Mouse (Mus musculus): ENCODE measurements at regions not wholly inside any gene's neighbourhood (a gene's known extent, or its start where the extent isn't known, plus 50 kb on each side); places are given as distances from the start of the nearest gene placed in this dataset.

DNA sequence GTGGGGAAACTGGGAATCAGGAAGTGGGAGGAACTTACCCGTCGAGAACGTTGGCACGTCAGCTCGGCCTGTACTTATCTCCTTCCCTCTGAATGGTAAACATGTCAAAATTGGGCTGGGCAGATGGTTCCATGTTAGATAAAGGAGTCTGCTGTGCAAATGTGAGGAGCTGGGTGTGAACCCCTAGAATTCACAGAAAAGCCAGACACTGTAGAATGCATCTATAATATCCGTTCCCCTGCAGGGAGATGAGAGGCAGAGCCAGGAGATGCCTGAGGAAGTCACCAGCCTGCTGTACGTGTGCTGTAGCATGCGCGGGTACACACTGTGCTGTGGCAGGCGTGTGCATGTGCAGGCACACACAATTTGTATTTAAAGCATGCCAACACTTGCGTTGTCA, 381.0 kb downstream of the Matn1 start:
- H3K27me3 ChIP-seq (replicated peaks), result no peaks in the 10 kb centered on the region
- no peaks in the 10 kb centered on the region for H3K4me1 ChIP-seq
- H3K27ac ChIP-seq, result no peak overlapping the region
- H3K4me2 ChIP-seq, result no peak overlapping the region
- H3K9me3 ChIP-seq, result no peaks in the 10 kb centered on the region
- H3K4me3 ChIP-seq, result no peak overlapping the region
- 88% methylated on average over 11 of the region's 11 CpGs for WGBS
- ATAC-seq (replicated peaks), result no peak
- H3K9ac ChIP-seq, result no peak overlapping the region
- H3K36me3 ChIP-seq (replicated peaks), result no peaks in the 10 kb centered on the region

GRCm38 (mm10) chr4:131325609-131326008, 381.4 kb downstream of the Matn1 start:
- H3K9ac ChIP-seq, result no peak overlapping the region
- no peak overlapping the region for H3K27ac ChIP-seq
- H3K9me3 ChIP-seq, result no peaks in the 10 kb centered on the region
- H3K4me2 ChIP-seq, result no peak overlapping the region
- no peak overlapping the region for H3K4me3 ChIP-seq
- no peaks in the 10 kb centered on the region for H3K27me3 ChIP-seq (replicated peaks)
- 91% methylated on average over 3 of the region's 3 CpGs for WGBS
- no peaks in the 10 kb centered on the region for H3K4me1 ChIP-seq
- no peak for ATAC-seq (replicated peaks)
- no peaks in the 10 kb centered on the region for H3K36me3 ChIP-seq (replicated peaks)

DNA sequence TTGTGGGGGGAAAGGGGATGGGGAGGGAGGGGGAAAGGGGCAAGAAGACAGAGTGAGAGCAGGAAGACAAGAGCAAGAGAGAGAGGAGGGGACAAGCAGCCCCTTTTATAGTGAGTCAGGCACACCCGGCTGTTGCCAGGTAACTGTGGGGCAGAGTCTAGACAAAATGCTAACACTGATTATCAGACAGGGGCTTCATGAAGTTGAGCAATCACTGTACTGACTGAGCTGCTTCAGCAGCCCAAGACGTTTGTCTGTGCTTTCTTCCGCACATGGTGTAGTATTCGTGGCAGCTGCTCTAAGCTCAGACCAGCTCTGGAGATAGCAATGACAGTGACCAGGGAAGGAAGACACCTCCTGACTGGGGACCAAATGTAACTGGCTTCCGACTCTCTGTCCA, 385.2 kb downstream of the Matn1 start:
- Histone ChIP-seq H3K36me3 (replicated peaks) (no peaks in the 10 kb centered on the region), H3K4me2 (no peak overlapping the region), H3K27ac (no peak overlapping the region), H3K9me3 (no peaks in the 10 kb centered on the region), H3K9ac (no peak overlapping the region), H3K27me3 (replicated peaks) (no peaks in the 10 kb centered on the region), H3K4me1 (no peaks in the 10 kb centered on the region), H3K4me3 (no peak overlapping the region)
- 60% methylated on average over 5 of the region's 5 CpGs for WGBS
- ATAC-seq (replicated peaks), result no peak

DNA sequence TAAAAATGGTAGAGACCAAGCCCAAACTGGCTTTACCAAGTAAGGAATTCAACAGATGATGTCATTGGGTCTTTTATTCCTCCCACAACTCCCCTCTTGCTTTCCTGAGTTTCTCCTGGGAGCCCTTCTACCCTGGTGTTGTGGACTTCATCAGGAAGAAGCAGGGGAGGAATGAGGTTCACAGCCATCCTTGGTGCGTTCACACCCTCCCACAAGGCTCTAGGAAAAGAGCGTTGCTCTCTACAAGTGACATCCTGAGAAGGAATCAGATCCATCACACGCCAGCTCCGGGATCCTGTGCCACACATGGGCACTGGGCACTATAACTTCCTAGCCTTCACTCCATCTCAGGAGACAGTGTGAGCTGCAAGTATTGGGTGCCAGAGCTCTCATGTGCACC, 387.5 kb downstream of the Matn1 start:
- Histone ChIP-seq H3K4me1 (no peaks in the 10 kb centered on the region), H3K9ac (no peak overlapping the region), H3K4me2 (no peak overlapping the region), H3K36me3 (replicated peaks) (no peaks in the 10 kb centered on the region), H3K9me3 (no peaks in the 10 kb centered on the region), H3K4me3 (no peak overlapping the region), H3K27ac (no peak overlapping the region), H3K27me3 (replicated peaks) (no peaks in the 10 kb centered on the region)
- 93% methylated on average over 4 of the region's 4 CpGs for WGBS
- no peak for ATAC-seq (replicated peaks)

DNA sequence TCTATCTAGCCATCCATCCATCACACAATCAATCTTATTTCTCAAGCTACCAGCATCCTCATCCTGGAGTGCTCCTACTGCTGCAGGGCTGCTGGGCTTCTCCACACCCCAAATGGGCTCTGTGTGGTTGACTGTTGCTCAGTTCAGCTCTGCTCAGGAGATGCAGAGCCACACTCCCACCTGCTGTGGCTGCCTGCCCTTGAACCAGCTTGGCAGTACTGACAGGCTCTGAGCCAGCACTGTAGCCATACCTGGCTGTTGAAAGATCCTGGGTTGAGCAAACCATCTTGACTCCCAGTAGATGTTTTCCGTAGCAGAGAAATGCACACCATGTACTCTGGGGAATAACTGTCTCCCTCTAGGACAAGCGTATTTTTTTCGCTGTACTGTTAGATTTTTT, 392.6 kb downstream of the Matn1 start:
- no peak for ATAC-seq (replicated peaks)
- 93% methylated on average over 3 of the region's 3 CpGs for WGBS
- H3K4me3 ChIP-seq, result no peak overlapping the region
- peaks cover 13% of the 10 kb centered on the region for H3K4me1 ChIP-seq
- H3K9ac ChIP-seq, result no peak overlapping the region
- no peak overlapping the region for H3K27ac ChIP-seq
- H3K4me2 ChIP-seq, result no peak overlapping the region
- no peaks in the 10 kb centered on the region for H3K36me3 ChIP-seq (replicated peaks)
- no peaks in the 10 kb centered on the region for H3K9me3 ChIP-seq
- no peaks in the 10 kb centered on the region for H3K27me3 ChIP-seq (replicated peaks)

DNA sequence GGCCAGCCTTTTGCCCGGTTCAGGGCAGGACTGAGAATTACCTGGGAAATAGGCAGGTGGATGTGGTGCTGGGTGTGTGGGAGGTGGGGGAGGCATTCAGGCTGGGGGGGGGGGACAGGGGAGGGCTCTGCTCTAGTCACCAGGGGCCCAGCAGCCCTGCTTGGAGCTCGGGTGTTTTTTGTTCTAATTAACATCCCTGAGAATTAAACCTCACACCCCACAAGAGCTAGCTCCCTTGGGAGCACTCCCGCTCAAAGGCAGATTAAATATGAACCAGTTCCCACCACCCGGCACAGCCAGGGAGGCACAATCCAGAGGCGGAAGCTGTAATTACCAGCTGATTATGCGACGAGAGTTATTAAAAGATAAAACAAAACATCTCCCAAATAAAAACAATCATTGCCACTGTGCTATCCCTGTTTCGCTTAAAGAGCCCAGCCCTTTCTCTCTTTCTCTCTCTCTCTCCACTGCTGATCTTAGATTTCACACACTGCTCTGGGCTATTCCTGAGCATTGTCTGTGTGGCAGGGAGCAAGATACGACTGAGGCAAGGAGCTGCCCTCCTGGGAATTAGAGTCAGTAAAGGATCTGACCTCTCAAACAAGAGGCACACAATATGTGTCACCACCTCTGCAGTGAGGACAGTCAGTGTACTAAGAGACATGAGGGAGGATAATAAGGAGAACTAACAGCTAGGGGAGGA, 397.0 kb downstream of the Matn1 start:
- Histone ChIP-seq H3K27ac (0 out of 2 replicates have a peak overlapping the region, but pooled peaks have one; percentile 32), H3K36me3 (replicated peaks) (no peaks in the 10 kb centered on the region), H3K4me3 (no peak overlapping the region), H3K9me3 (no peaks in the 10 kb centered on the region), H3K4me1 (peaks cover 13% of the 10 kb centered on the region), H3K27me3 (replicated peaks) (no peaks in the 10 kb centered on the region), H3K9ac (no peak overlapping the region), H3K4me2 (no peak overlapping the region)
- peak; percentile 58; the same call in 1 of the 2 replicates for ATAC-seq (replicated peaks)
- 25% methylated on average over 9 of the region's 9 CpGs for WGBS

DNA sequence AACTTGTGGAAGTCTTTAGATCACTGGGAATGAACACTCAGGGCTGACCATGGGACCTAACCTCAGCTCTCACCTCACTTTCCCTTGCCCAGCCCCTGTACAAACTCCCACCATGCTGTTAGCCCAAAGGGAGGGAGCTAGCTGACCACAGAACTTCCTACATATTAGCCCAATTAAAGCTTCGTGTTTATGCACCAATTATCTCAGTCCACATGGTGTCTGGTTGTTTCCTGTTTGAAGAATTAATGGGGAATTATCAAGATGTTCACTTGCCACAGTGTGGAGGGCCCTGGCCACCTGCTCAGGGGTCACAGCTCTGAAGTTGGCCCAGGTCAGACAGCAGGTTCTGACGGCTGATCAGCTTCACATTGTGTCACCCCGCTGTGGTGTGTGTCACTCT, 402.5 kb downstream of the Matn1 start:
- Histone ChIP-seq H3K27ac (no peak overlapping the region), H3K4me1 (peaks cover 4% of the 10 kb centered on the region), H3K9me3 (no peaks in the 10 kb centered on the region), H3K4me2 (no peak overlapping the region), H3K27me3 (replicated peaks) (no peaks in the 10 kb centered on the region), H3K36me3 (replicated peaks) (no peaks in the 10 kb centered on the region), H3K4me3 (no peak overlapping the region), H3K9ac (no peak overlapping the region)
- WGBS, result 65% methylated on average over 3 of the region's 3 CpGs
- no peak for ATAC-seq (replicated peaks)

GRCm38 (mm10) chr4:131350268-131350667, 406.1 kb downstream of the Matn1 start:
- Histone ChIP-seq H3K27ac (no peak overlapping the region), H3K9me3 (no peaks in the 10 kb centered on the region)
- WGBS, result 52% methylated on average over 7 of the region's 7 CpGs

GRCm38 (mm10) chr4:131354908-131355307, 410.7 kb downstream of the Matn1 start:
- Histone ChIP-seq H3K27ac (no peak overlapping the region), H3K9ac (no peak overlapping the region), H3K9me3 (no peaks in the 10 kb centered on the region), H3K4me1 (peaks cover 3% of the 10 kb centered on the region; the same call in 1 of the 2 replicates), H3K4me3 (no peak overlapping the region), H3K36me3 (replicated peaks) (no peaks in the 10 kb centered on the region), H3K27me3 (replicated peaks) (no peaks in the 10 kb centered on the region), H3K4me2 (no peak overlapping the region)
- WGBS, result 95% methylated on average over 3 of the region's 3 CpGs
- no peak for ATAC-seq (replicated peaks)

More at GRCm38 (mm10) chr4:131350268-131350667, 406.1 kb downstream of the Matn1 start:
- H3K36me3 ChIP-seq (replicated peaks), result no peaks in the 10 kb centered on the region
- ATAC-seq (replicated peaks), result no peak
- H3K4me3 ChIP-seq, result no peak overlapping the region
- no peaks in the 10 kb centered on the region for H3K27me3 ChIP-seq (replicated peaks)
- H3K4me2 ChIP-seq, result no peak overlapping the region
- peaks cover 3% of the 10 kb centered on the region; the same call in 1 of the 2 replicates for H3K4me1 ChIP-seq
- H3K9ac ChIP-seq, result no peak overlapping the region

- Histone ChIP-seq H3K4me3 (no peak overlapping the region), H3K36me3 (replicated peaks) (no peaks in the 10 kb centered on the region), H3K27me3 (replicated peaks) (no peaks in the 10 kb centered on the region), H3K4me1 (no peaks in the 10 kb centered on the region), H3K9ac (no peak overlapping the region), H3K27ac (no peak overlapping the region), H3K9me3 (no peaks in the 10 kb centered on the region), H3K4me2 (no peak overlapping the region)
- WGBS, result 94% methylated on average over 12 of the region's 12 CpGs
- ATAC-seq (replicated peaks), result no peak
Measured at GRCm38 (mm10) chr4:131355526-131355991, 411.4 kb downstream of the Matn1 start.

- H3K9ac ChIP-seq, result no peak overlapping the region
- H3K4me1 ChIP-seq, result no peaks in the 10 kb centered on the region
- no peaks in the 10 kb centered on the region for H3K9me3 ChIP-seq
- no peaks in the 10 kb centered on the region for H3K36me3 ChIP-seq (replicated peaks)
- no peak overlapping the region for H3K4me3 ChIP-seq
- no peak overlapping the region for H3K4me2 ChIP-seq
- no peak overlapping the region for H3K27ac ChIP-seq
- no peak for ATAC-seq (replicated peaks)
- 86% methylated on average over 12 of the region's 12 CpGs for WGBS
- H3K27me3 ChIP-seq (replicated peaks), result no peaks in the 10 kb centered on the region
Measured at GRCm38 (mm10) chr4:131356316-131356715, 412.1 kb downstream of the Matn1 start.

GRCm38 (mm10) chr4:131363030-131363429, 418.8 kb downstream of the Matn1 start:
- no peaks in the 10 kb centered on the region for H3K9me3 ChIP-seq
- no peak overlapping the region for H3K4me3 ChIP-seq
- WGBS, result 77% methylated on average over 1 of the region's 1 CpGs
- 0 out of 2 replicates have a peak, but pooled peaks cover 3% of the 10 kb centered on the region for H3K4me1 ChIP-seq
- ATAC-seq (replicated peaks), result no peak
- no peak overlapping the region for H3K4me2 ChIP-seq
- H3K9ac ChIP-seq, result no peak overlapping the region
- no peaks in the 10 kb centered on the region for H3K36me3 ChIP-seq (replicated peaks)
- no peak overlapping the region for H3K27ac ChIP-seq
- no peaks in the 10 kb centered on the region for H3K27me3 ChIP-seq (replicated peaks)

GRCm38 (mm10) chr4:131364671-131365252, 420.6 kb downstream of the Matn1 start:
- Histone ChIP-seq H3K4me1 (0 out of 2 replicates have a peak, but pooled peaks cover 3% of the 10 kb centered on the region), H3K36me3 (replicated peaks) (no peaks in the 10 kb centered on the region), H3K9ac (no peak overlapping the region), H3K27ac (no peak overlapping the region), H3K4me3 (no peak overlapping the region), H3K4me2 (no peak overlapping the region), H3K27me3 (replicated peaks) (no peaks in the 10 kb centered on the region), H3K9me3 (no peaks in the 10 kb centered on the region)
- ATAC-seq (replicated peaks), result no peak
- 27% methylated on average over 6 of the region's 6 CpGs for WGBS

All from midbrain, embryonic 15.5 days (tissue).